Mouse (Mus musculus) liver, postnatal 0 days (tissue): ENCODE measurements around the gene Upf2.

Source experiments
- CTCF ChIP-seq: sonication (generic); IDR thresholded peaks from 2 replicates; pipeline ENCODE4 v1.5.1; 2016; ENCODE audit warnings: antibody characterized with exemption, low read depth
- EP300 ChIP-seq: IDR thresholded peaks from 2 replicates; pipeline ENCODE4 v1.6.1; 2016; ENCODE audit warnings: antibody characterized with exemption, low read depth, mild to moderate bottlenecking

GRCm38 (mm10) chr2:5951621-5952211 lies 447 bp downstream of the Upf2 start:
- TF ChIP-seq CTCF (no peak), EP300 (no peak)
